23 mouse cellular contexts compared by ENCODE assay signal in the genomic region with DNA sequence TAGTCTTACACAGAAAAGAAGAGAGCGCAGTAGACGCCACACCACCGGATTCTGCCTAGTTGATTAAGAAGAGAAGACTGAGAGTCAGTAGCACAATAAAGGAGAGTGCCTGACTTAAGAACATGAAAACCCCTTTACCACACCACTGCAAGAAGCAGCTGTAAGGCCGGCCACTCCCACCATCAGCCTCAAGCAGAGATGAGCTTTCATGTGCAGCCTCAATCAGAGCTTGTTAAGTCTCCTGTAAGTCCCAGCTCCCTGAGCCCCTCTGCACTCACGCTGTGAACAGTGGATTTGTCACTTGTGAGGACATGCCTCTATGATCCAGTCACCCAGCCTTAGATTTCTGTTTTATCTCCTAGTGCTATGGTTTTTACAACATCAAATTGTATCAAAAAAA.
DNase-seq lines count a peak whose midpoint lies in the region.
"Had no signal": no experiment of that assay in that cellular context is flagged by ENCODE, and none has a peak within 500 bp of the region (broad histone marks: within the 10 kb centered on the region; RNA-seq: fewer than 3 reads in every experiment).

No protein-coding gene starts in this region.

- peak; percentile 62 for DNase-seq in heart, embryonic 10.5 days (ENCODE audit: low spot score)
- no peak for DNase-seq in heart, postnatal 4 days
- DNase-seq in thymus, postnatal 0 days (ENCODE audit: low spot score): peak; percentile 18
- DNase-seq in thymus, postnatal 14 days: no peak
- DNase-seq in retina, embryonic 14.5 days (ENCODE audit: low spot score): peak; percentile 55
- no peak for DNase-seq in kidney, postnatal 25 days
- DNase-seq in frontal cortex, postnatal 10 days (ENCODE audit: low spot score in 2 of 2): no peak
- DNase-seq: adrenal gland, adult 2 months; adrenal gland, postnatal 10 days; adrenal gland, postnatal 25 days; B cell, adult 2 months; cerebellum, adult 11-12 months; cerebellum, adult 2 months; cerebellum, adult 9-10 months; cerebellum, postnatal 10 days; cerebellum, postnatal 25 days had no signal

- H3K27me3 ChIP-seq in heart, embryonic 10.5 days (ENCODE audit: insufficient read depth, poor library complexity, severe bottlenecking): no peaks in the 10 kb centered on the region
- H3K27me3 ChIP-seq: CH12.LX; forebrain, embryonic 13.5 days; forebrain, embryonic 15.5 days; Patski had no signal

- no peaks in the 10 kb centered on the region for H3K36me3 ChIP-seq in heart, embryonic 10.5 days
- H3K36me3 ChIP-seq: embryonic facial prominence, embryonic 10.5 days; embryonic facial prominence, embryonic 12.5 days; forebrain, embryonic 15.5 days; G1E had no signal

- H3K4me1 ChIP-seq in heart, embryonic 10.5 days: peaks cover 29% of the 10 kb centered on the region

- H3K27ac ChIP-seq in heart, embryonic 10.5 days: no peak overlapping the region
- H3K27ac ChIP-seq: embryonic facial prominence, embryonic 10.5 days; embryonic facial prominence, embryonic 12.5 days; forebrain, embryonic 13.5 days; forebrain, embryonic 15.5 days had no signal

- no peaks in the 10 kb centered on the region for H3K9me3 ChIP-seq in heart, embryonic 10.5 days
- H3K9me3 ChIP-seq: embryonic facial prominence, embryonic 10.5 days; embryonic facial prominence, embryonic 12.5 days; forebrain, embryonic 13.5 days; forebrain, embryonic 15.5 days; G1E had no signal

- H3K4me3 ChIP-seq in heart, embryonic 10.5 days: no peak overlapping the region
- H3K4me3 ChIP-seq: embryonic facial prominence, embryonic 10.5 days; embryonic facial prominence, embryonic 12.5 days; forebrain, embryonic 13.5 days; forebrain, embryonic 15.5 days had no signal

- 51% methylated on average over 5 of the region's 5 CpGs for WGBS in heart, embryonic 10.5 days

Comparison
In these comparisons a context has a peak if more than half of its experiments do, and no peak if none do; other contexts are left out.
1. DNase-seq: peak in heart, embryonic 10.5 days (single experiment), thymus, postnatal 0 days (single experiment) and retina, embryonic 14.5 days (single experiment); none in heart, postnatal 4 days (single experiment), thymus, postnatal 14 days (single experiment), kidney, postnatal 25 days (0 of 2) and frontal cortex, postnatal 10 days (0 of 2).